Mouse (Mus musculus) neural tube, embryonic 15.5 days (tissue): ENCODE results near the gene Naa25. TPM values are rescaled to one million over a fixed set of nuclear protein-coding genes. Genes with fewer than 3 reads are reported as not detected.

Source experiments
- polyA plus RNA-seq: library from polyadenylated mRNA; unstranded; fragments of >200 nt; fragmentation: Nextera tagmentation; extraction: Ambion mirVana; gene quantifications from 2 replicates; pipeline ENCODE4 v1.2.1, GENCODE M21; 2015

Gene Naa25
- polyA plus RNA-seq, 1 experiment from 2014 or later, result 56.6 TPM

Other genes starting within 250 kb of the Naa25 start
- gene Ptpn11, start 206.5 kb upstream of the Naa25 start, polyA plus RNA-seq, result 18.2 and 20.0 TPM in 2 replicates
- 343 and 391 TPM in 2 replicates for gene Rpl6, start 193.5 kb upstream of the Naa25 start, polyA plus RNA-seq
- gene Hectd4, start 177.7 kb upstream of the Naa25 start, polyA plus RNA-seq, result 16.4 and 18.0 TPM in 2 replicates
- gene Trafd1, start 12.3 kb upstream of the Naa25 start, polyA plus RNA-seq, result 115 and 117 TPM in 2 replicates
- gene Tmem116, start 54.0 kb downstream of the Naa25 start, polyA plus RNA-seq, result 1.8 TPM in 2 replicates
- 183 and 192 TPM in 2 replicates for gene Erp29, start 54.6 kb downstream of the Naa25 start, polyA plus RNA-seq
- 0.06 TPM in 1 of 2 replicates, not detected in the other for gene Adam1b, start 105.5 kb downstream of the Naa25 start, polyA plus RNA-seq
- 3.7 and 4.6 TPM in 2 replicates for gene Adam1a, start 147.5 kb downstream of the Naa25 start, polyA plus RNA-seq
- not detected in 2 replicates for gene Gm42878, start 147.5 kb downstream of the Naa25 start, polyA plus RNA-seq
- 65.4 and 65.5 TPM in 2 replicates for gene Mapkapk5, start 148.0 kb downstream of the Naa25 start, polyA plus RNA-seq
- gene Aldh2, start 195.9 kb downstream of the Naa25 start, polyA plus RNA-seq, result 131 and 148 TPM in 2 replicates
- gene Acad12, start 221.0 kb downstream of the Naa25 start, polyA plus RNA-seq, result 1.7 and 1.8 TPM in 2 replicates